In genomic region chr9:14668382-14668781, GRCm38 (mm10) we compare ENCODE assay signal across 11 mouse cellular contexts.
"Had no signal": no experiment of that assay in that cellular context is flagged by ENCODE, and none has a peak within 500 bp of the region (broad histone marks: within the 10 kb centered on the region; RNA-seq: fewer than 3 reads in every experiment).

No protein-coding gene starts in this region.

- H3K27me3 ChIP-seq: limb, embryonic 15.5 days; liver, embryonic 12.5 days; neural tube, embryonic 13.5 days had no signal

- DNase-seq: kidney, adult 8-10 months; kidney, postnatal 10 days; midbrain, embryonic 14.5 days; retina, postnatal 1 day; right cerebral cortex, postnatal 4 days; spleen, adult 18-20 months; thymus, adult 18-20 months; thymus, postnatal 14 days had no signal

- H3K9ac ChIP-seq: limb, embryonic 15.5 days; liver, embryonic 12.5 days; neural tube, embryonic 13.5 days had no signal

- H3K4me2 ChIP-seq: limb, embryonic 15.5 days; liver, embryonic 12.5 days; neural tube, embryonic 13.5 days had no signal

- H3K4me1 ChIP-seq: liver, embryonic 12.5 days; neural tube, embryonic 13.5 days had no signal

- ATAC-seq: liver, embryonic 12.5 days had no signal

- H3K36me3 ChIP-seq: limb, embryonic 15.5 days; liver, embryonic 12.5 days; neural tube, embryonic 13.5 days had no signal

- H3K4me3 ChIP-seq: limb, embryonic 15.5 days; liver, embryonic 12.5 days; neural tube, embryonic 13.5 days had no signal

- H3K9me3 ChIP-seq: limb, embryonic 15.5 days; liver, embryonic 12.5 days; neural tube, embryonic 13.5 days had no signal

- H3K27ac ChIP-seq: limb, embryonic 15.5 days; liver, embryonic 12.5 days; neural tube, embryonic 13.5 days had no signal
